Mouse (Mus musculus): Measurements from ENCODE around the gene Olfr613. TPM values are rescaled to one million over a fixed set of nuclear protein-coding genes. Genes with fewer than 3 reads are reported as not detected.

Gene Olfr613
- not detected for polyA plus RNA-seq (2014; fragmentation: Illumina TruSeq; extraction: RNeasy Lipid Tissue Mini Kit (QIAGEN cat#74804); ENCODE audit: low read depth, low replicate concordance)

DNA sequence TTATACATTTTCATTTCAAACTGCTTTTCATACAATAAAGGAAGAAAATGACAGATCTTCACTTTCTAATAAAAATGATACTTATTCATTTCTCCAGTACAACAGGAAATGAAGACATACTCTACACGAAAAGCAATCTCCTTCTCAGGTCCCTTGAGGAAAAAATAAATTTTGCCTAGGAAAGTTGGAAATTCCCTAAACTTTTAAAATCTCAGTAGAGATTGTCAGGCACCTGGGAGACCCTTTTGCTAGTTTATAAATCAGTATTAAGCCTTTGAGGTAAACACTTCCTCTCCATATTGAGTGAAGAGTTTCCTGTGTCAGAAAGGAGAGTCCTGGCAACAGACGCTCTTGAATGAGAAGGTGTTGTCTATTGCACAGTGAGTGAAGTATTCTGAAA, at the start of gene Olfr613:
TSS of gene Olfr613 (plus strand) at position 301 of the 400 bp plus-strand sequence.

GRCm38 (mm10) chr7:103512022-103512421, 35.9 kb upstream of the Olfr613 start, which contains the start of gene Olfr610:
Olfr610 (minus strand) TSS chr7:103512122.

GRCm38 (mm10) chr7:103520746-103521145, 27.1 kb upstream of the Olfr613 start, which contains the start of gene Olfr611:
Olfr611 (minus strand) TSS chr7:103520846.

GRCm38 (mm10) chr7:103542617-103543016, 5.3 kb upstream of the Olfr613 start, which contains the start of gene Olfr612:
Olfr612 (minus strand) TSS chr7:103542717.

GRCm38 (mm10) chr7:103555779-103556178, 7.9 kb downstream of the Olfr613 start, which contains the start of gene Olfr615:
Olfr615 (plus strand) TSS chr7:103556079.

GRCm38 (mm10) chr7:103569043-103569442, 21.2 kb downstream of the Olfr613 start, which contains the start of gene Olfr616:
Olfr616 (minus strand) TSS chr7:103569143.

GRCm38 (mm10) chr7:103572761-103573160, 24.9 kb downstream of the Olfr613 start, which contains the start of gene Olfr617:
Olfr617 (plus strand) TSS chr7:103573061.

GRCm38 (mm10) chr7:103589803-103590202, 41.9 kb downstream of the Olfr613 start, which contains the start of gene Olfr618:
Olfr618 (plus strand) TSS chr7:103590103.

DNA sequence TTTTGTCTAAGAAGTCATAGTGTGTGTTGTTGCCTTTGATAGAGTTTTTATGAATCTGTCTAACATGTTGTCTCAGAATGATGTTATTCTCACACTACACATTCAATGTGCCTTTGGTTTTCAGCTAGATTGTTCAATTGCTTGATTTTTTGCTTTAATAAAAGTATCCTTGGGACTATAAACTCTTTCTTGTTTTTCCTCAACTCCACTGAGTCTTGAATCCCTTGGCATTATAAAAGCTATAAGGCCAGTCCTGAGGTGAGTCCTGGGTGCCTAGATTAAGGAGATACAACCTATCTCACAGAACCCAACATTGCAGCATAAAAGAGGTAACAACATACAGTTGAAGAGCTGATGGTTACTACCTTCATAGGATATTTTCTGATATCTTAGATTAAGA, 52.4 kb downstream of the Olfr613 start, which contains the start of gene Olfr619:
TSS of gene Olfr619 (plus strand) at position 301 of the 400 bp plus-strand sequence.

Other genes starting within 250 kb of the Olfr613 start
- gene Olfr596, start 242.4 kb upstream of the Olfr613 start, polyA plus RNA-seq (2014; fragmentation: Illumina TruSeq; extraction: RNeasy Lipid Tissue Mini Kit (QIAGEN cat#74804); ENCODE audit: low read depth, low replicate concordance) = not detected
- gene Olfr597, start 231.8 kb upstream of the Olfr613 start, polyA plus RNA-seq (2014; fragmentation: Illumina TruSeq; extraction: RNeasy Lipid Tissue Mini Kit (QIAGEN cat#74804); ENCODE audit: low read depth, low replicate concordance) = not detected
- gene Olfr598, start 224.5 kb upstream of the Olfr613 start, polyA plus RNA-seq (2014; fragmentation: Illumina TruSeq; extraction: RNeasy Lipid Tissue Mini Kit (QIAGEN cat#74804); ENCODE audit: low read depth, low replicate concordance) = not detected
- not detected for gene Olfr599, start 212.2 kb upstream of the Olfr613 start, polyA plus RNA-seq (2014; fragmentation: Illumina TruSeq; extraction: RNeasy Lipid Tissue Mini Kit (QIAGEN cat#74804); ENCODE audit: low read depth, low replicate concordance)
- gene Olfr600, start 198.4 kb upstream of the Olfr613 start, polyA plus RNA-seq (2014; fragmentation: Illumina TruSeq; extraction: RNeasy Lipid Tissue Mini Kit (QIAGEN cat#74804); ENCODE audit: low read depth, low replicate concordance) = not detected
- gene Olfr601, start 185.4 kb upstream of the Olfr613 start, polyA plus RNA-seq (2014; fragmentation: Illumina TruSeq; extraction: RNeasy Lipid Tissue Mini Kit (QIAGEN cat#74804); ENCODE audit: low read depth, low replicate concordance) = not detected
- not detected for gene Olfr603, start 161.9 kb upstream of the Olfr613 start, polyA plus RNA-seq (2014; fragmentation: Illumina TruSeq; extraction: RNeasy Lipid Tissue Mini Kit (QIAGEN cat#74804); ENCODE audit: low read depth, low replicate concordance)
- not detected for gene Usp17lc, start 133.0 kb upstream of the Olfr613 start, polyA plus RNA-seq (2014; fragmentation: Illumina TruSeq; extraction: RNeasy Lipid Tissue Mini Kit (QIAGEN cat#74804); ENCODE audit: low read depth, low replicate concordance)
- not detected for gene Olfr605, start 102.6 kb upstream of the Olfr613 start, polyA plus RNA-seq (2014; fragmentation: Illumina TruSeq; extraction: RNeasy Lipid Tissue Mini Kit (QIAGEN cat#74804); ENCODE audit: low read depth, low replicate concordance)
- gene Olfr606, start 99.0 kb upstream of the Olfr613 start, polyA plus RNA-seq (2014; fragmentation: Illumina TruSeq; extraction: RNeasy Lipid Tissue Mini Kit (QIAGEN cat#74804); ENCODE audit: low read depth, low replicate concordance) = not detected
- not detected for gene Olfr607, start 83.9 kb upstream of the Olfr613 start, polyA plus RNA-seq (2014; fragmentation: Illumina TruSeq; extraction: RNeasy Lipid Tissue Mini Kit (QIAGEN cat#74804); ENCODE audit: low read depth, low replicate concordance)
- not detected for gene Olfr608, start 78.2 kb upstream of the Olfr613 start, polyA plus RNA-seq (2014; fragmentation: Illumina TruSeq; extraction: RNeasy Lipid Tissue Mini Kit (QIAGEN cat#74804); ENCODE audit: low read depth, low replicate concordance)
- gene Olfr609, start 50.0 kb upstream of the Olfr613 start, polyA plus RNA-seq (2014; fragmentation: Illumina TruSeq; extraction: RNeasy Lipid Tissue Mini Kit (QIAGEN cat#74804); ENCODE audit: low read depth, low replicate concordance) = not detected
- gene Olfr610, start 36.0 kb upstream of the Olfr613 start, polyA plus RNA-seq (2014; fragmentation: Illumina TruSeq; extraction: RNeasy Lipid Tissue Mini Kit (QIAGEN cat#74804); ENCODE audit: low read depth, low replicate concordance) = not detected
- gene Olfr611, start 27.2 kb upstream of the Olfr613 start, polyA plus RNA-seq (2014; fragmentation: Illumina TruSeq; extraction: RNeasy Lipid Tissue Mini Kit (QIAGEN cat#74804); ENCODE audit: low read depth, low replicate concordance) = not detected
- not detected for gene Olfr612, start 5.4 kb upstream of the Olfr613 start, polyA plus RNA-seq (2014; fragmentation: Illumina TruSeq; extraction: RNeasy Lipid Tissue Mini Kit (QIAGEN cat#74804); ENCODE audit: low read depth, low replicate concordance)
- gene Olfr615, start 8.0 kb downstream of the Olfr613 start, polyA plus RNA-seq (2014; fragmentation: Illumina TruSeq; extraction: RNeasy Lipid Tissue Mini Kit (QIAGEN cat#74804); ENCODE audit: low read depth, low replicate concordance) = not detected
- gene Olfr616, start 21.1 kb downstream of the Olfr613 start, polyA plus RNA-seq (2014; fragmentation: Illumina TruSeq; extraction: RNeasy Lipid Tissue Mini Kit (QIAGEN cat#74804); ENCODE audit: low read depth, low replicate concordance) = not detected
- gene Olfr617, start 25.0 kb downstream of the Olfr613 start, polyA plus RNA-seq (2014; fragmentation: Illumina TruSeq; extraction: RNeasy Lipid Tissue Mini Kit (QIAGEN cat#74804); ENCODE audit: low read depth, low replicate concordance) = not detected
- not detected for gene Olfr618, start 42.0 kb downstream of the Olfr613 start, polyA plus RNA-seq (2014; fragmentation: Illumina TruSeq; extraction: RNeasy Lipid Tissue Mini Kit (QIAGEN cat#74804); ENCODE audit: low read depth, low replicate concordance)
- not detected for gene Olfr619, start 52.5 kb downstream of the Olfr613 start, polyA plus RNA-seq (2014; fragmentation: Illumina TruSeq; extraction: RNeasy Lipid Tissue Mini Kit (QIAGEN cat#74804); ENCODE audit: low read depth, low replicate concordance)
- not detected for gene Olfr620, start 64.5 kb downstream of the Olfr613 start, polyA plus RNA-seq (2014; fragmentation: Illumina TruSeq; extraction: RNeasy Lipid Tissue Mini Kit (QIAGEN cat#74804); ENCODE audit: low read depth, low replicate concordance)
- not detected for gene Olfr622, start 94.6 kb downstream of the Olfr613 start, polyA plus RNA-seq (2014; fragmentation: Illumina TruSeq; extraction: RNeasy Lipid Tissue Mini Kit (QIAGEN cat#74804); ENCODE audit: low read depth, low replicate concordance)
- not detected for gene Olfr623, start 115.6 kb downstream of the Olfr613 start, polyA plus RNA-seq (2014; fragmentation: Illumina TruSeq; extraction: RNeasy Lipid Tissue Mini Kit (QIAGEN cat#74804); ENCODE audit: low read depth, low replicate concordance)
- gene Olfr624, start 123.1 kb downstream of the Olfr613 start, polyA plus RNA-seq (2014; fragmentation: Illumina TruSeq; extraction: RNeasy Lipid Tissue Mini Kit (QIAGEN cat#74804); ENCODE audit: low read depth, low replicate concordance) = 0.38 TPM
- not detected for gene Olfr625-ps1, start 134.6 kb downstream of the Olfr613 start, polyA plus RNA-seq (2014; fragmentation: Illumina TruSeq; extraction: RNeasy Lipid Tissue Mini Kit (QIAGEN cat#74804); ENCODE audit: low read depth, low replicate concordance)
- gene Olfr243, start 166.6 kb downstream of the Olfr613 start, polyA plus RNA-seq (2014; fragmentation: Illumina TruSeq; extraction: RNeasy Lipid Tissue Mini Kit (QIAGEN cat#74804); ENCODE audit: low read depth, low replicate concordance) = not detected
- not detected for gene Olfr628, start 182.3 kb downstream of the Olfr613 start, polyA plus RNA-seq (2014; fragmentation: Illumina TruSeq; extraction: RNeasy Lipid Tissue Mini Kit (QIAGEN cat#74804); ENCODE audit: low read depth, low replicate concordance)
- not detected for gene Olfr629, start 196.9 kb downstream of the Olfr613 start, polyA plus RNA-seq (2014; fragmentation: Illumina TruSeq; extraction: RNeasy Lipid Tissue Mini Kit (QIAGEN cat#74804); ENCODE audit: low read depth, low replicate concordance)
- gene Olfr630, start 209.3 kb downstream of the Olfr613 start, polyA plus RNA-seq (2014; fragmentation: Illumina TruSeq; extraction: RNeasy Lipid Tissue Mini Kit (QIAGEN cat#74804); ENCODE audit: low read depth, low replicate concordance) = not detected
- not detected for gene Olfr69, start 223.5 kb downstream of the Olfr613 start, polyA plus RNA-seq (2014; fragmentation: Illumina TruSeq; extraction: RNeasy Lipid Tissue Mini Kit (QIAGEN cat#74804); ENCODE audit: low read depth, low replicate concordance)
- not detected for gene Olfr68, start 231.6 kb downstream of the Olfr613 start, polyA plus RNA-seq (2014; fragmentation: Illumina TruSeq; extraction: RNeasy Lipid Tissue Mini Kit (QIAGEN cat#74804); ENCODE audit: low read depth, low replicate concordance)
- gene Olfr67, start 243.7 kb downstream of the Olfr613 start, polyA plus RNA-seq (2014; fragmentation: Illumina TruSeq; extraction: RNeasy Lipid Tissue Mini Kit (QIAGEN cat#74804); ENCODE audit: low read depth, low replicate concordance) = not detected

All from sigmoid colon, adult 10 weeks (tissue).